Mouse (Mus musculus) hindbrain, embryonic 10.5 days (tissue): ENCODE measurements around the gene Pet117. TPM values are rescaled to one million over a fixed set of nuclear protein-coding genes. Genes with fewer than 3 reads are reported as not detected.

Experiments
- DNase-seq: peaks from one replicate; pipeline ENCODE4 v3.0.0-alpha.2; 2017; ENCODE audit warnings: low spot score
- H3K27ac ChIP-seq: fragments of 300-500 bp; sonication (generic); 2 replicates; pipeline ENCODE4 v1.5.1; 2016; ENCODE audit warnings: mild to moderate bottlenecking, moderate library complexity
- H3K27me3 ChIP-seq: fragments of 300-500 bp; sonication (generic); 2 replicates; pipeline ENCODE4 v1.6.1; 2016; ENCODE audit warnings: mild to moderate bottlenecking; ENCODE audit not compliant: poor library complexity, insufficient read depth, severe bottlenecking
- H3K36me3 ChIP-seq: fragments of 300-500 bp; sonication (generic); 2 replicates; pipeline ENCODE4 v1.6.1; 2016; ENCODE audit warnings: mild to moderate bottlenecking, moderate library complexity
- H3K4me1 ChIP-seq: fragments of 300-500 bp; sonication (generic); replicated peaks from 2 replicates; pipeline ENCODE4 v1.6.1; 2016; ENCODE audit warnings: mild to moderate bottlenecking
- H3K4me3 ChIP-seq: fragments of 300-500 bp; sonication (generic); 2 replicates; pipeline ENCODE4 v1.5.1; 2016; ENCODE audit warnings: mild to moderate bottlenecking, moderate library complexity
- H3K9me3 ChIP-seq: fragments of 300-500 bp; sonication (generic); 2 replicates; pipeline ENCODE4 v1.6.1; 2016; ENCODE audit warnings: mild to moderate bottlenecking, moderate library complexity
- WGBS: fragments of 180-500 bp; shearing (Covaris S2); methylation state at CpG from one replicate; pipeline ENCODE4 v1.1.7; 2016; 5-methylcytosine and 5-hydroxymethylcytosine counted together
- polyA plus RNA-seq: library from polyadenylated mRNA; unstranded; fragments of >200 nt; fragmentation: Nextera tagmentation; extraction: Ambion mirVana; gene quantifications from 2 replicates; pipeline ENCODE4 v1.2.1, GENCODE M21; 2016

Pet117 gene
- polyA plus RNA-seq, 1 experiment from 2014 or later = 0.24 TPM

- Histone ChIP-seq H3K36me3 (peaks cover 99% of the 10 kb centered on the region), H3K4me3 (no peak overlapping the region), H3K27ac (no peak overlapping the region), H3K27me3 (no peaks in the 10 kb centered on the region), H3K4me1 (no peaks in the 10 kb centered on the region), H3K9me3 (no peaks in the 10 kb centered on the region)
- DNase-seq = no peak
- WGBS = 94% methylated on average over 4 of the region's 4 CpGs
These were observed 30.7 kb downstream of the Pet117 start for GRCm38 (mm10) chr2:144399531-144399930.

GRCm38 (mm10) chr2:144400659-144401058, 31.9 kb downstream of the Pet117 start:
- peaks cover 97% of the 10 kb centered on the region for H3K36me3 ChIP-seq
- WGBS = 93% methylated on average over 6 of the region's 6 CpGs
- no peak overlapping the region for H3K27ac ChIP-seq
- no peaks in the 10 kb centered on the region for H3K27me3 ChIP-seq
- no peaks in the 10 kb centered on the region for H3K4me1 ChIP-seq
- DNase-seq = no peak
- no peaks in the 10 kb centered on the region for H3K9me3 ChIP-seq
- H3K4me3 ChIP-seq = no peak overlapping the region

DNA sequence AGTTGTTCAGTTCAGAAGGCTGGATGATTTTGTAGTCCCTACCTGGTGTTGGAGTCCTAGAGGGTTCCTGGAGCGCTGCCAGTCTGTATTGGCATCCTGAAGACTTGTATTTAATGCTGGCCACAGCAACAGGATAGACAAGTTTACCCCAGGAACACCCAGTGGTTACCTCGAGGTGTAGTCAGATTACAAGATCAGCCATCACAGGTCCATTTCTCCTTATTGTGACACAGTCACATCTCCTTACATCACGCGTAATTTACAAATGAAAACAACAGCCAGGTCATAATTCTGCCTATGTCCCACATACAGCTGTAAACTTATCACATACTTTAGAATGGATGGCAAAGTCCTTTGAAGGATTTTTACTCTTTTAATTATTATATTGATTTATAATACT, 40.2 kb downstream of the Pet117 start:
- H3K27me3 ChIP-seq = no peaks in the 10 kb centered on the region
- no peak overlapping the region for H3K4me3 ChIP-seq
- H3K9me3 ChIP-seq = no peaks in the 10 kb centered on the region
- H3K4me1 ChIP-seq = no peaks in the 10 kb centered on the region
- no peak overlapping the region for H3K27ac ChIP-seq
- no peak for DNase-seq
- 92% methylated on average over 4 of the region's 4 CpGs for WGBS
- H3K36me3 ChIP-seq = peaks cover 83% of the 10 kb centered on the region

- H3K4me1 ChIP-seq = no peaks in the 10 kb centered on the region
- H3K36me3 ChIP-seq = peaks cover 69% of the 10 kb centered on the region
- no peak for DNase-seq
- WGBS = 90% methylated on average over 3 of the region's 3 CpGs
- H3K4me3 ChIP-seq = no peak overlapping the region
- H3K9me3 ChIP-seq = no peaks in the 10 kb centered on the region
- no peaks in the 10 kb centered on the region for H3K27me3 ChIP-seq
- H3K27ac ChIP-seq = no peak overlapping the region
These were observed 41.8 kb downstream of the Pet117 start for GRCm38 (mm10) chr2:144410603-144411002.

DNA sequence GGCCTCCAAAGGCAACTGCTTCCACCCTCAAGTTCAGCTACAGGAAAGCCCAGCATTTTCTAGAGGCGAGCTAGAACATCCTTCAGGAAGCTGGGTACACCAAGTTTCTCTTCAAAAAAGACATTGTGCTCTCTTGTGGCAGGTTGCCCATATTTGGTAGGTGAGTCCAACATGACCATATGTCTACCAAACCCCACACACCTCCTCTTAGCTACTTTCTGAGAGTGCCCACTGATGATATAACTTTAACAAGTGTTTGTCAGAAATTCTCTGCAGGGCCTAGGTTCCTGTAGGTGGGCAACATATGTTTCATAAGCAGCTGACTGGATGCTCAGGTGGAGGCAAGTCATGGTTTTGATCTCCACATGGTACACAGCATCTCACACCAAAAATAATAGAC, 45.9 kb downstream of the Pet117 start:
- Histone ChIP-seq H3K9me3 (no peaks in the 10 kb centered on the region), H3K4me3 (no peak overlapping the region), H3K27ac (no peak overlapping the region), H3K36me3 (peaks cover 33% of the 10 kb centered on the region), H3K4me1 (peaks cover 6% of the 10 kb centered on the region; the same call in 1 of the 2 replicates), H3K27me3 (no peaks in the 10 kb centered on the region)
- no peak for DNase-seq
- 85% methylated on average over 1 of the region's 1 CpGs for WGBS

DNA sequence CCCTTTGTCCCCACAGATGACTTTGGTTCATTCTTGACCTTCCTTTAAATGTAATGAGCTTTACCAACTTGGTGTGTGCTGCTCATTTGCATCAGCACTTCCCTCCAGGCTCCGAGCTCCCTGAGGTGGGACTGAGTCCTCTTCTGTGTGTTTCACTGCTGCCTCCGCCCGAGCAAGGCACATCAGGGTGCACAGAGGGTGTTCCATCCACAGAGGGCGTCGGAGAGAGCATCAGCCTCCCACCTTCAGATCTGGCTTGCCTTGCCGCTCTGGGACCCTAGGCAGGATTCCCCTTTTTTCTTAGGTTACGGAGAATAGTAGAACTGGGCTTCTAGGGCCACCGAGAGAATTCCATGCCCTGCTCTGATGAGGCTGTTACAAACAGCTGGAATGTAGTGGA, 48.1 kb downstream of the Pet117 start:
- H3K4me3 ChIP-seq = no peak overlapping the region
- H3K27ac ChIP-seq = no peak overlapping the region
- peaks cover 16% of the 10 kb centered on the region; the same call in 1 of the 2 replicates for H3K36me3 ChIP-seq
- H3K9me3 ChIP-seq = no peaks in the 10 kb centered on the region
- DNase-seq = no peak
- H3K27me3 ChIP-seq = no peaks in the 10 kb centered on the region
- WGBS = 43% methylated on average over 8 of the region's 8 CpGs
- H3K4me1 ChIP-seq = peaks cover 6% of the 10 kb centered on the region; the same call in 1 of the 2 replicates

- Histone ChIP-seq H3K4me1 (peaks cover 6% of the 10 kb centered on the region; the same call in 1 of the 2 replicates), H3K36me3 (peaks cover 7% of the 10 kb centered on the region; the same call in 1 of the 2 replicates), H3K27ac (0 out of 2 replicates have a peak overlapping the region, but pooled peaks have one; percentile 16), H3K9me3 (no peaks in the 10 kb centered on the region), H3K27me3 (no peaks in the 10 kb centered on the region), H3K4me3 (no peak overlapping the region)
- DNase-seq = no peak
- 30% methylated on average over 2 of the region's 2 CpGs for WGBS
These were observed 49.3 kb downstream of the Pet117 start for GRCm38 (mm10) chr2:144418062-144418461.

GRCm38 (mm10) chr2:144422094-144422675, 53.4 kb downstream of the Pet117 start:
- Histone ChIP-seq H3K9me3 (no peaks in the 10 kb centered on the region), H3K36me3 (no peaks in the 10 kb centered on the region), H3K27me3 (no peaks in the 10 kb centered on the region), H3K27ac (no peak overlapping the region), H3K4me3 (no peak overlapping the region), H3K4me1 (peaks cover 6% of the 10 kb centered on the region; the same call in 1 of the 2 replicates)
- 90% methylated on average over 10 of the region's 10 CpGs for WGBS
- DNase-seq = no peak

Other genes with a start within 250 kb of the Pet117 start
- 18.5 and 25.0 TPM in 2 replicates for gene Mgme1, start 98.3 kb upstream of the Pet117 start, polyA plus RNA-seq
- 91.8 and 110 TPM in 2 replicates for gene Snx5, start 98.1 kb upstream of the Pet117 start, polyA plus RNA-seq
- gene Ovol2, start 36.9 kb upstream of the Pet117 start, polyA plus RNA-seq = 0.22 and 0.27 TPM in 2 replicates
- gene Kat14, start within 50 bp of the Pet117 start, polyA plus RNA-seq = 47.9 and 60.4 TPM in 2 replicates
- gene Dzank1, start 158.4 kb downstream of the Pet117 start, polyA plus RNA-seq = 1.9 and 3.4 TPM in 2 replicates
- 27.0 and 33.0 TPM in 2 replicates for gene Polr3f, start 158.7 kb downstream of the Pet117 start, polyA plus RNA-seq
- gene Rbbp9, start 181.9 kb downstream of the Pet117 start, polyA plus RNA-seq = 56.7 and 57.1 TPM in 2 replicates
- 120 and 127 TPM in 2 replicates for gene Sec23b, start 187.2 kb downstream of the Pet117 start, polyA plus RNA-seq
- 26.0 and 40.1 TPM in 2 replicates for gene Smim26, start 225.1 kb downstream of the Pet117 start, polyA plus RNA-seq
- gene Dtd1, start 230.9 kb downstream of the Pet117 start, polyA plus RNA-seq = 27.1 and 31.5 TPM in 2 replicates